Mouse (Mus musculus): ENCODE results near the gene Cadm3. TPM values are rescaled to one million over a fixed set of nuclear protein-coding genes. Genes with fewer than 3 reads are reported as not detected.

Gene Cadm3
- 1.2 TPM for polyA plus RNA-seq (2014; fragmentation: Illumina TruSeq; extraction: RNeasy Lipid Tissue Mini Kit (QIAGEN cat#74804); ENCODE audit: low read depth, low replicate concordance)

GRCm38 (mm10) chr1:173367356-173368046, at the start of gene Cadm3:
Cadm3 (minus strand) TSS chr1:173367695.

GRCm38 (mm10) chr1:173350372-173350957, 17.0 kb downstream of the Cadm3 start, which contains the start of gene Aim2:
Aim2 (plus strand) TSS chr1:173350879.

GRCm38 (mm10) chr1:173333312-173334253, 33.9 kb downstream of the Cadm3 start, which contains the start of gene Ackr1:
Ackr1 (minus strand) TSS chr1:173333750.

Other genes starting within 250 kb of the Cadm3 start
- gene Olfr1408, start 230.3 kb downstream of the Cadm3 start, polyA plus RNA-seq (2014; fragmentation: Illumina TruSeq; extraction: RNeasy Lipid Tissue Mini Kit (QIAGEN cat#74804); ENCODE audit: low read depth, low replicate concordance) = not detected
- not detected for gene Olfr1406, start 177.1 kb downstream of the Cadm3 start, polyA plus RNA-seq (2014; fragmentation: Illumina TruSeq; extraction: RNeasy Lipid Tissue Mini Kit (QIAGEN cat#74804); ENCODE audit: low read depth, low replicate concordance)
- gene Olfr218, start 169.9 kb downstream of the Cadm3 start, polyA plus RNA-seq (2014; fragmentation: Illumina TruSeq; extraction: RNeasy Lipid Tissue Mini Kit (QIAGEN cat#74804); ENCODE audit: low read depth, low replicate concordance) = not detected
- not detected for gene Olfr1404, start 155.3 kb downstream of the Cadm3 start, polyA plus RNA-seq (2014; fragmentation: Illumina TruSeq; extraction: RNeasy Lipid Tissue Mini Kit (QIAGEN cat#74804); ENCODE audit: low read depth, low replicate concordance)
- gene Fcer1a, start 140.5 kb downstream of the Cadm3 start, polyA plus RNA-seq (2014; fragmentation: Illumina TruSeq; extraction: RNeasy Lipid Tissue Mini Kit (QIAGEN cat#74804); ENCODE audit: low read depth, low replicate concordance) = 1.7 TPM
- not detected for gene Olfr418, start 101.7 kb downstream of the Cadm3 start, polyA plus RNA-seq (2014; fragmentation: Illumina TruSeq; extraction: RNeasy Lipid Tissue Mini Kit (QIAGEN cat#74804); ENCODE audit: low read depth, low replicate concordance)
- gene Mptx2, start 89.9 kb downstream of the Cadm3 start, polyA plus RNA-seq (2014; fragmentation: Illumina TruSeq; extraction: RNeasy Lipid Tissue Mini Kit (QIAGEN cat#74804); ENCODE audit: low read depth, low replicate concordance) = not detected
- not detected for gene Ackr1, start 33.9 kb downstream of the Cadm3 start, polyA plus RNA-seq (2014; fragmentation: Illumina TruSeq; extraction: RNeasy Lipid Tissue Mini Kit (QIAGEN cat#74804); ENCODE audit: low read depth, low replicate concordance)
- 2.6 TPM for gene Aim2, start 16.8 kb downstream of the Cadm3 start, polyA plus RNA-seq (2014; fragmentation: Illumina TruSeq; extraction: RNeasy Lipid Tissue Mini Kit (QIAGEN cat#74804); ENCODE audit: low read depth, low replicate concordance)
- gene Ifi206, start 123.3 kb upstream of the Cadm3 start, polyA plus RNA-seq (2014; fragmentation: Illumina TruSeq; extraction: RNeasy Lipid Tissue Mini Kit (QIAGEN cat#74804); ENCODE audit: low read depth, low replicate concordance) = 2.9 TPM
- gene Ifi214, start 168.3 kb upstream of the Cadm3 start, polyA plus RNA-seq (2014; fragmentation: Illumina TruSeq; extraction: RNeasy Lipid Tissue Mini Kit (QIAGEN cat#74804); ENCODE audit: low read depth, low replicate concordance) = not detected
- gene Ifi213, start 231.6 kb upstream of the Cadm3 start, polyA plus RNA-seq (2014; fragmentation: Illumina TruSeq; extraction: RNeasy Lipid Tissue Mini Kit (QIAGEN cat#74804); ENCODE audit: low read depth, low replicate concordance) = 9.6 TPM

Measured in adrenal gland, adult 10 weeks (tissue).